Mouse (Mus musculus): ENCODE results near the gene Nav2. TPM values are rescaled to one million over a fixed set of nuclear protein-coding genes. Genes with fewer than 3 reads are reported as not detected.

The Nav2 gene
- polyA plus RNA-seq, 1 experiment from 2014 or later = 22.2 TPM

DNA sequence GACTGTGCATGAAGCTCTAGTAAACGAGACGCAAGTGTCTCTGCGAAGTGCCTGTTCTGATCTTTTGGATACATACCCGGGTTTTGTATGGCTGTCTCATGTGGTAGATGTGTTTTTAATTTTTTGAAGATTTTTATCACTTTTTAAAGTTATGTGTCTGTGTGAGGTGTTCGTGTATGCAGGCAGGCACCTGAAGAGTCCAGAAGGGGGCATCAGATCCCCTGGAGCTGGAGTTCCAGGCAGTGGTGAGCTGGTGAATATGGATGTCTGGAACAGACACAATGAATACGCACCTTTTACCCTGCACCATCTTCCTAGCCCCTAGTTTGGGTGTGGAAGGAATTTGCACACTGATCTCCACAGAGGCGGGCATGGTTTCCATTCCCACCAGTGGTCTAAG is 214.0 kb downstream of the Nav2 start:
- Histone ChIP-seq H3K9me3 (no peaks in the 10 kb centered on the region), H3K4me3 (replicated peaks) (no peak overlapping the region), H3K4me1 (replicated peaks) (peaks cover 29% of the 10 kb centered on the region), H3K27ac (no peak overlapping the region), H3K36me3 (no peaks in the 10 kb centered on the region), H3K4me2 (replicated peaks) (no peak overlapping the region), H3K27me3 (peaks cover 18% of the 10 kb centered on the region), H3K9ac (replicated peaks) (no peak overlapping the region)
- ATAC-seq = no peak
- WGBS = 70% methylated on average over 7 of the region's 7 CpGs

DNA sequence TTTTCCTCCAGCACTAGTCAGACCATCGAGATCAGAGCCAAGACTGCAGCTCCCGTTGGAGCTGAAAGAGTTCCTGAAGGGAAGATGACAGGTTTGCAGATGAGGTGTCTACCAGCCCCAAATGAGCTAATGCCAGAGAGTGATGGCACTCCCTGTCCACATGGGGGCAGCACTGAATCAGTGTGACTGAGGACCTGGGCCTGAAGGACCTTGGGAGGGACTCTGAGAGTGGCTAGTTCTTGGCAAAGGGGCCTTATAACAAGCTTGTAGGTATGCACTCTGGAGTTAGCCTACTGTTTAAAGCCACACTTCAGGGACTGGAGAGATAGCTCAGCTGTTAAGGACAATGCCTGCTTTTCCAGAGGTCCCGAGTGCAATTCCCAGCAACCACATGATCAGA is 217.0 kb downstream of the Nav2 start:
- Histone ChIP-seq H3K9me3 (no peaks in the 10 kb centered on the region), H3K27ac (no peak overlapping the region), H3K9ac (replicated peaks) (no peak overlapping the region), H3K4me3 (replicated peaks) (no peak overlapping the region), H3K36me3 (no peaks in the 10 kb centered on the region), H3K27me3 (0 out of 2 replicates have a peak, but pooled peaks cover 6% of the 10 kb centered on the region), H3K4me2 (replicated peaks) (no peak overlapping the region), H3K4me1 (replicated peaks) (peaks cover 7% of the 10 kb centered on the region)
- ATAC-seq = no peak
- 43% methylated on average over 3 of the region's 3 CpGs for WGBS

DNA sequence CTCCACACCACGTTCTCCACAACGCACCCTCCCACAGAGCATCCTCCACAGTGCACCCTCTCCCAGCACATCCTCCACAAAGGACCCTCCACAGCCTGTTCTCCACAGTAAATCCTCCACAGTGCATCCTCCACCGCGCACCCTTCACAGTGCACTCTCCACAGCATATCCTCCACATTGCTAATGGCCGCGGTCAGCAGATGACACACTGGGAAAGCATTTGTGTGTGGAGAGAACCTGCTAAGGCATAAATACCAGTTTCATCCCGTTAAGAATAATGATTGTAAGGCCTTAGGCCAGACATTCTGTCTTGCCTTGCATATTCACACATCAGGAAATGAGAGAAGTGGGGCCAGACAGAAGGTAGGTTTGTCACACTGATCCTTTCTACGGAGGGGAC is 219.7 kb downstream of the Nav2 start:
- Histone ChIP-seq H3K4me2 (replicated peaks) (no peak overlapping the region), H3K9me3 (no peaks in the 10 kb centered on the region), H3K36me3 (no peaks in the 10 kb centered on the region), H3K4me3 (replicated peaks) (no peak overlapping the region), H3K9ac (replicated peaks) (no peak overlapping the region), H3K27ac (no peak overlapping the region), H3K27me3 (0 out of 2 replicates have a peak, but pooled peaks cover 3% of the 10 kb centered on the region), H3K4me1 (replicated peaks) (peaks cover 4% of the 10 kb centered on the region)
- ATAC-seq = no peak
- WGBS = 86% methylated on average over 8 of the region's 8 CpGs

DNA sequence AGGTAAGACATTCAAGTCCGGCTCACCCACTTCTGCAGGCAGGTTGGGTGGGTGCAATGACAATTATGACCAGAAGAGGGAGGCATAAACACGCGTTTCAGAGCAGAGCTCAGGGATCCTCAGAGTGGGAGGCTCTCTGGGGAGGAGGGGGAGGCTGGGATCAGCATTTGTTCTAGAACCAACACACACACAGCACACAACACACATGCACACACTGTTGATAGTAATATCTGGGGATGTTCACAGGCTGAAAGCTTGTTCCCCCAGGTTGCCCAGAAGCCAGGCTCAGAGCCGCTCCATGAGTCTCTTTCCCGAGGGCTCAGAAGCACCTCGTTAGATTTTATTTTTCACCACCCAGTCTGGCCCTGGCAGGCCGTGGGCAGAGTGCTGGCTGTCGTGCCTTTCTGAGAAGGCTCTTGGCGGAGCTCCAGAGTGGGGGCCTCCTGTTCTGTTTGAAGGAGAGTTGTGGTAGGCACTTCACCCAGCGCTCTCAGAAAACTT is 224.4 kb downstream of the Nav2 start:
- Histone ChIP-seq H3K9ac (replicated peaks) (no peak overlapping the region), H3K4me2 (replicated peaks) (no peak overlapping the region), H3K27me3 (0 out of 2 replicates have a peak, but pooled peaks cover 3% of the 10 kb centered on the region), H3K36me3 (no peaks in the 10 kb centered on the region), H3K4me1 (replicated peaks) (peaks cover 11% of the 10 kb centered on the region), H3K9me3 (no peaks in the 10 kb centered on the region), H3K27ac (no peak overlapping the region), H3K4me3 (replicated peaks) (no peak overlapping the region)
- peak; percentile 82 for ATAC-seq
- WGBS = 39% methylated on average over 10 of the region's 10 CpGs

DNA sequence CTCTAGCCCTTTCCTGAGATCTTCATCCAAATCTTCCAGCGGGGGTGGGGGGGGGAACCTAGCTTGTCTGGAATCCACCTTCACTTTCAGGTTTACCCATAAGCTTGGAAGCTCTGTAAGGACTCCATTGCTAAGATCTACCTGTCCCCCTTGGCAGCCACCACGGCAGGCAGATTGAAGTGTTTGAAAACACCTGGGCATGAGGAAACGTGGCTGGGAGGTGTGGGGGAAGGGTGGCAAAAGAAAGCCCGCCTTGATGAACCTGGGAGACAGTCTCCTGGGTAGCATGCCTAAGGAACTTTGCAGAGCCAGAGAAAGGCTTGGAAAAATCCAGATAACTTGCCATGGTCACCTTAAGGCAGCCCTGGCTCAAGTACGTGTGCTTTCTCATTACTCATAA is 225.9 kb downstream of the Nav2 start:
- H3K27ac ChIP-seq = no peak overlapping the region
- WGBS = 82% methylated on average over 5 of the region's 5 CpGs
- no peak for ATAC-seq
- no peak overlapping the region for H3K4me3 ChIP-seq (replicated peaks)
- H3K9ac ChIP-seq (replicated peaks) = no peak overlapping the region
- H3K9me3 ChIP-seq = no peaks in the 10 kb centered on the region
- 0 out of 2 replicates have a peak, but pooled peaks cover 3% of the 10 kb centered on the region for H3K27me3 ChIP-seq
- H3K4me2 ChIP-seq (replicated peaks) = no peak overlapping the region
- H3K4me1 ChIP-seq (replicated peaks) = peaks cover 11% of the 10 kb centered on the region
- no peaks in the 10 kb centered on the region for H3K36me3 ChIP-seq

DNA sequence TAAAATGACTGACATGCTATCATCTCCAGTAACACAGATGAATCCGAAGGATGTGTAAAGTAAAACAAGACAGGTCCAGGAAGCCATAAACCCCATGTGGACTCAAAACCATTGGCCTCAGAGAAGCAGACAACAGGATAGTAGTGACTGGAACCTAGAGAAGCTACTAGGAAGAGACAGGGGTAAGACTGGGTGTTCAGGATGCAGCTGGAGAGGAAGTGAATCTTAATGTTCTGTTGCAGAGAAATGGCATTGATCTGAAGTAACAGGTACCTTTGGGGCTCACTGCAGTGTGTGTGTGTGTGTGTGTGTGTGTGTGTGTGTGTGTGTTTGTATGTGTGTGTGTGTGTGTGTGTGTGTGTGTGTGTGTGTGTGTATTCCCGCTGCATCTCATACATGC is 231.2 kb downstream of the Nav2 start:
- Histone ChIP-seq H3K9ac (replicated peaks) (no peak overlapping the region), H3K4me2 (replicated peaks) (no peak overlapping the region), H3K4me1 (replicated peaks) (peaks cover 4% of the 10 kb centered on the region; the same call in 1 of the 2 replicates), H3K4me3 (replicated peaks) (no peak overlapping the region), H3K36me3 (no peaks in the 10 kb centered on the region), H3K27ac (no peak overlapping the region), H3K27me3 (no peaks in the 10 kb centered on the region), H3K9me3 (no peaks in the 10 kb centered on the region)
- 93% methylated on average over 2 of the region's 2 CpGs for WGBS
- ATAC-seq = no peak

DNA sequence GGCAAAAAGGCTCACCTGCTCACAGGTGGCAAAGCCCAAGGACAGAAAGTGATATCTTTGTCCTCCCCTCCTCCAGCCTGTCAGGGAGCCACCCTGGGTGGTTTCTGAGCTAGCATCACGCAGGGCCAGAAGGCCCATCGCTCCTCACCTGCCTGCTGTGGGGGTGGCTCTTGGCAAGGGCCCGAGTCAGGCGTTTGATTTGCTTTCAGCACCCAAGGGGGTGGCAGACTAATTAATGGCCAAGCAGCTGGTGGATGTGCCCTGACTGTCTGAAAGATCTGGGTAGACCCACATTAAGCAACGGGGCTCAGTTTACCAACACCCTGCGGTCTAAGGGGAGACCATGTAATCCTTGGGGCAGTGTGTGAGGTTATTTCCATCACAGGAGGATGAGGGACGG is 235.4 kb downstream of the Nav2 start:
- Histone ChIP-seq H3K4me1 (replicated peaks) (peaks cover 21% of the 10 kb centered on the region), H3K9me3 (no peaks in the 10 kb centered on the region), H3K4me2 (replicated peaks) (no peak overlapping the region), H3K27me3 (no peaks in the 10 kb centered on the region), H3K4me3 (replicated peaks) (no peak overlapping the region), H3K9ac (replicated peaks) (no peak overlapping the region), H3K27ac (no peak overlapping the region), H3K36me3 (no peaks in the 10 kb centered on the region)
- 82% methylated on average over 7 of the region's 7 CpGs for WGBS
- ATAC-seq = 0 out of 2 replicates have a peak, but pooled peaks have one; percentile 9

DNA sequence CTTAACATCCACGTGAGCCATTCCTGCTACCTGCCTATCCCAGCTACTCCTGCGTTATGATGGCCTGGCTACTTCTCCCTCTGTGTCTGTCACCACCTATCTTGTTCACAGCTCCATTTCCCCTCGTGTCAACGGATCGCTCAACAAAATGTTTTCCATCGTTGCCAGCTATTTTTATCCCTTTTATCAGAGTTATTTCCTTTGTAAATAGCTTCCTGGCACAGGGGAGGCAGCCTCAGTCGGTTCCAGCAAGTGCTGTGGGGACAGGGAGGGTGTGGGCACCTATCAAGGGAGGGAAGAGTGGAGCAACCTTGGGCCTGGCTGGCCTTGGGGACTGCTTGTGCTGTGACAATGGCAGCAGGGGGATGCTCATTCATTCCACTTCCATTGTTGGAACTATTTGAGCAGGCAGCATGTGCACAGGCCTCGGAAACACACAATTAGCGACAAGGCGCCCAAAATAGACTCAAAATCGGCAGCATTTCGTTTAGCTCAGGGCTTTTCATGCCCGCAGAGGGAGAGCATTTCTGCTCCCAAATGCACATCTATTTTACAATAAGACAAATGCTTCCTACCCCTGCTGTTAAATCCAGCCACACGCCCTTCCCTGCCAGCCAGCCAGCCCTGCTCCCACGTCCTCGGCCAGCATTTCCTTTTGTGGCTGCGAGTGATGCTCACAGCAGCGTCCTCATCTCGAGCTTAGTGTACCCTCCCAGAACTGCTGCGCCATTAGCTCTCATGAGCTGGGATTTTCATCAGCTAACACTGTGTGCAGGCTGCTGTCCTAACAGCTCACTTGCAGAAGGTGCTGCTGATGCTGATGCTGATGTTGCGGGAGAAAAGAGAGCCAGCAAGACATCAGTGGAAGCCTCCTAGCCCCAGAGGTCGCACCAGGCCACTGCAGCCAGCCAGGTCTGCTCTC is 237.5 kb downstream of the Nav2 start:
- peak; percentile 65 for ATAC-seq
- Histone ChIP-seq H3K36me3 (no peaks in the 10 kb centered on the region), H3K4me3 (replicated peaks) (no peak overlapping the region), H3K4me1 (replicated peaks) (peaks cover 21% of the 10 kb centered on the region), H3K4me2 (replicated peaks) (peak overlapping the region; percentile 16), H3K9me3 (no peaks in the 10 kb centered on the region), H3K27me3 (no peaks in the 10 kb centered on the region), H3K9ac (replicated peaks) (peak overlapping the region; percentile 40), H3K27ac (peak overlapping the region; percentile 80)
- 29% methylated on average over 22 of the region's 22 CpGs for WGBS

DNA sequence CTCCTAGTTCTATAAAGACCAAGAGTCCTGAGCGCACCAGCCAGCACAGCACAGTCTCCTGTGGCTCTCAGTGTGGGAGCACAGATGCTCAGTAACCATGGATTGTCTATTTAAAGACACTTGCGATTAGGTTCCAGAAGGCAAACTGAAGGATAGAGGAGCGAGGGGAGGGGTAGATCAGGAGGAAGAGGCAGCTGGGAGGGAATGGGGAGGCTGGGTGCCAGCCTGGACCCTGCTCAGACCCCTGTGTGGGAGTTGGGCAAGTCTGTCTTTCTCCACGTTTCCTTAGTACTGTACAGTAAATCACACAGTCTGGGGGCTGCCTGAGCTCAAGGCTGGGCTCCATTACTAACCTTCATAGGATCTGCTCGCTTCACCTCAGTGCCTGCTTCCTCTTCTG is 243.8 kb downstream of the Nav2 start:
- Histone ChIP-seq H3K9me3 (0 out of 2 replicates have a peak, but pooled peaks cover 6% of the 10 kb centered on the region), H3K4me2 (replicated peaks) (no peak overlapping the region), H3K27ac (peak overlapping the region; percentile 48; the same call in 1 of the 2 replicates), H3K9ac (replicated peaks) (no peak overlapping the region), H3K4me3 (replicated peaks) (no peak overlapping the region), H3K27me3 (no peaks in the 10 kb centered on the region), H3K4me1 (replicated peaks) (0 out of 2 replicates have a peak, but pooled peaks cover 4% of the 10 kb centered on the region), H3K36me3 (no peaks in the 10 kb centered on the region)
- WGBS = 71% methylated on average over 5 of the region's 5 CpGs
- peak; percentile 76 for ATAC-seq

DNA sequence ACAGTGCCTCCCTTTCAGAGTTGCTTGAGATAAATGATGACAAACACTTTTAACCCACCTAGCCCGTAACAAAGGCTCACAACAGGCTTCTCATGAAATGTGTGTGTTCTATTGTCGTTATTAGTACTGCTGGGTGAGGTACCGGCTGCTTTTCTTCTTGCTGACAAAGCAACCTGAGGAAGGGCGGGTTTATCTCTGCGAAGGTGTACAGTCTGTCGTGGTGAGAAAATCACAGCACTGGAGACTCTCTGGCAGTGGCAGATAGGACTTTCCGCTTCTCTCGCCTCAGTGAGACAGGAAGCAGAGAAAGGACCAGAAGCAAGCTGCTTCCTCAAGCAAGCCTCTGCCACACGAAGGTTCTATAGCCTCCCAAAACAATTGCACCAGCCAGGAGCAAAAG is 244.2 kb downstream of the Nav2 start:
- ATAC-seq = peak; percentile 41
- no peaks in the 10 kb centered on the region for H3K27me3 ChIP-seq
- no peak overlapping the region for H3K4me3 ChIP-seq (replicated peaks)
- H3K36me3 ChIP-seq = no peaks in the 10 kb centered on the region
- no peak overlapping the region for H3K4me2 ChIP-seq (replicated peaks)
- no peak overlapping the region for H3K9ac ChIP-seq (replicated peaks)
- H3K27ac ChIP-seq = peak overlapping the region; percentile 48
- WGBS = 71% methylated on average over 9 of the region's 9 CpGs
- 0 out of 2 replicates have a peak, but pooled peaks cover 6% of the 10 kb centered on the region for H3K9me3 ChIP-seq
- H3K4me1 ChIP-seq (replicated peaks) = 0 out of 2 replicates have a peak, but pooled peaks cover 4% of the 10 kb centered on the region

DNA sequence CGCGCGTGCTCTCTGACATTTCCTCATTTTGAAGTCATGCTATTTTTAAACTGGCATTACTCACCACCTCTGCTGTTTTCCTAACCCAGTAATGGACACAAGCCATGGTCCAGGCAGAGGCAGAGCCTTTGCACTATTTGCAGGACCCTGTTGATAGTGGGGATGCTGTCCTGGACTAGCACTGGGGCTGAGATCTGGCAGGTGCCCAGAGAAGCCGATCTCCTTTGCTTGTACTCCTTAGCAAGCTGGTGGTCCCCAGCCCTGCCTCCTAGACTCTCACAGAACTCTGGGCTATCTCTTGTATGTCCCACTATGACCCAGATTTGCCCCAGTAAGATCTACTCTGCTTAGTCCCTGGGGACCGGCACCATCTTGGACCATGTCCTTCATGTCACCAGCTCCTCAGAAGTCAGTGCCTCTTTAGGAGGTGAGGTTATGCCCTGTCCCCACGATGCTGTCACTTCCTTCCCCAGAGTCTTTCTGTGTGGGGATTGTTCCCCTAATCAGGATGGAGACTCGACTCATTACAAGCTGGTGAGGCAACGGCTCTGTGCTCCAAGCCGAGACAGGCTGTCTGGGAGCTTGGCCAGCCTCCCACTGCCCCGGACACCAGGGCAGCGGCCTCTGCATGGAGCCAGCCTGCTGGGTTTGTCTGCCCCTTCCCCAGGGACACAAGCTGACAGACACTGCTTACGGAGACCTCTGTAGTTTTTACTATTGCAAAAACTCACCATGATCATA is 250.3 kb downstream of the Nav2 start:
- peak; percentile 17; the same call in 1 of the 2 replicates for ATAC-seq
- 0 out of 2 replicates have a peak overlapping the region, but pooled peaks have one; percentile 4 for H3K27ac ChIP-seq

More for the DNA sequence above, 250.3 kb downstream of the Nav2 start:
- Histone ChIP-seq H3K27me3 (no peaks in the 10 kb centered on the region), H3K9ac (replicated peaks) (no peak overlapping the region), H3K4me3 (replicated peaks) (no peak overlapping the region), H3K9me3 (0 out of 2 replicates have a peak, but pooled peaks cover 6% of the 10 kb centered on the region), H3K4me2 (replicated peaks) (no peak overlapping the region), H3K4me1 (replicated peaks) (peaks cover 40% of the 10 kb centered on the region), H3K36me3 (no peaks in the 10 kb centered on the region)
- WGBS = 82% methylated on average over 12 of the region's 12 CpGs

Measured in midbrain, embryonic 13.5 days (tissue).